Mouse (Mus musculus): ENCODE data around the gene Rnf11.
A peak's percentile ranks its signal among the peaks of the same experiment; 100 is the strongest.

Rnf11 gene

GRCm38 (mm10) chr4:109442649-109443048 lies 41.9 kb downstream of the Rnf11 start:
- no peak for DNase-seq

GRCm38 (mm10) chr4:109442126-109442525 lies 42.4 kb downstream of the Rnf11 start:
- DNase-seq: no peak

DNA sequence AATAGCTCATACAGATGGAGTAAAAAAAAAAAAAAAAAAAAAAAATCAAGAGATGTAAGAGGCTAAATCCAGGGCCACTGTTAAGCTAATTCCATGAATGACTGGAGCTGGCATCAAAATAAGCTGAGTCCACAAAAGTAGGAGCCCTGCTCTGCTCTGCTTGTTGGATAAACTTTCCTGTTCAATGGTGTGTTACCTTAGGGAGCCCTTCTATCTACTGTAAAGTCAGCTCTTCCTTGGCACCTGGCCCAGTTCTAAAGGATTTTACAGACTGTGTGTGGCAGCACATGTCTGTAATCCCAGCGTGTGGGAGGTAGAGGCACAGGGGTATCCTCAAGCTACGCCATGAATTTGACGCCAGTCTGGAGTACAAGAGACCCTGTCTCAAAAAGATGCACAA lies 43.5 kb downstream of the Rnf11 start:
- no peak for DNase-seq

GRCm38 (mm10) chr4:109440381-109440780 lies 44.1 kb downstream of the Rnf11 start:
- DNase-seq: no peak

DNA sequence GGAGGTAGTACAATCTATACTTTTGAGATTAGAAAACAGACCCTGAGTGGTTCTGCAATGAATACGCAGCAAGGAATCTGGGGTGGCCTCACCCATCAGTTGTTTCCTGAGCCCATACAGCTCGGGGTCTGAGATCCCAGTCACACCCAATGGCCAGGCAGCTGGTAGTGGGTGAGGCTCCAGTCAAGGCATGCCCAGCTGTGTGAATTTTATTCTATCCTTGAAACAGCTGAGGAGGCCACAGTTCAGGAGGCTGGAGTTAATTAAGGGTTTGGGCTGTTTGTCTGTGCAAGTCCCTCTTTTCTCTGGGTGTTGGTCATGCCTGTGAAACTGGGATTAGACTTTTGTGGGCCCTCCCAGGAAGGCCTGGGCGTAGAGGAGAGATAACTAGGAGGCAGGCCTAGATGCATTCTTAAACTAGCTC lies 44.7 kb downstream of the Rnf11 start:
- no peak for DNase-seq

DNA sequence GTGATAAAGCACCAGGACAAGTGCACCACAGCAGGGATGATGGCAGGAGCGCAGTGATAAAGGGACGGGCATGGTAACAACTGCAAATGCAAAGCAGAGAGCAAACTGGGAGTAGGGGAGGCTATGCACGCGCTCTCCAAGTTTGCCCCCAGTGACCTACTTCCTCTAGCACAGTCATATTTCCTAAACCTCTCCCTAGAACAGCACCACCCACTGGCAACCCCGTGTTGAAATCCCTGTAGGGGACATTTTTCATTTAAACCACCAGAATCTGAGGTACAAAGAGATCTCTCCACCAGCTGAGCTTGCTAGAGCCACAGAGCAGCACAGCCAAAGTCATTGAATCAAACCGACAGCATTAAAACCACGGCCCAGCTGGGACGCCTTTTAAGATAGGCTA lies 45.4 kb downstream of the Rnf11 start:
- no peak for DNase-seq

- DNase-seq: peak; percentile 60
Observed at GRCm38 (mm10) chr4:109437913-109438878, 46.3 kb downstream of the Rnf11 start.

- no peak for DNase-seq
Observed at GRCm38 (mm10) chr4:109434256-109434655, 50.3 kb downstream of the Rnf11 start.

- no peak for DNase-seq
Observed at GRCm38 (mm10) chr4:109433641-109434040, 50.9 kb downstream of the Rnf11 start.

- DNase-seq: no peak
Observed at GRCm38 (mm10) chr4:109432668-109433375, 51.7 kb downstream of the Rnf11 start.

- peak; percentile 36 for DNase-seq
Observed at GRCm38 (mm10) chr4:109430854-109431253, 53.7 kb downstream of the Rnf11 start.

GRCm38 (mm10) chr4:109430250-109430649 lies 54.3 kb downstream of the Rnf11 start:
- no peak for DNase-seq

- no peak for DNase-seq
Observed at GRCm38 (mm10) chr4:109427058-109427457, 57.5 kb downstream of the Rnf11 start.

GRCm38 (mm10) chr4:109423438-109423837 lies 61.1 kb downstream of the Rnf11 start:
- no peak for DNase-seq

DNA sequence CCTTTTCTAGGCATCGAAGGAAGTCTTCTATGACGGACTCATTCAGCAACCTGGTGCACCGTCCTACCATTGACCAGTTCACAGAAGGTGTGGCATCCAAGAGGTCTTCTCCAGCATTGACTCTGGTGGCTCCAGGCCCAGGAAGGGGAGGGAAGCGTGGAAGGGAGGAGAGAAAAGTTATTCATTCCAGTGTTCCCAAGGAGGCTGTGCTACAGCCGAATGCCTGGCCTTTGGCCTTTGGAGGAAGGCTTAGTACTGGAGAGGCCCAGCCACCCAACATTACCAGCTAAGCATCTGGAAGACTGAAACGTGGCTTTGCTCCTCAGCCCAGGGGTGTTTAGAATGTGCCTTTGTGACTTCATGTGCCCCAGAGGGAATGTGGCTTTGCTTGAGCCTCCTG lies 62.1 kb downstream of the Rnf11 start:
- DNase-seq: no peak

DNA sequence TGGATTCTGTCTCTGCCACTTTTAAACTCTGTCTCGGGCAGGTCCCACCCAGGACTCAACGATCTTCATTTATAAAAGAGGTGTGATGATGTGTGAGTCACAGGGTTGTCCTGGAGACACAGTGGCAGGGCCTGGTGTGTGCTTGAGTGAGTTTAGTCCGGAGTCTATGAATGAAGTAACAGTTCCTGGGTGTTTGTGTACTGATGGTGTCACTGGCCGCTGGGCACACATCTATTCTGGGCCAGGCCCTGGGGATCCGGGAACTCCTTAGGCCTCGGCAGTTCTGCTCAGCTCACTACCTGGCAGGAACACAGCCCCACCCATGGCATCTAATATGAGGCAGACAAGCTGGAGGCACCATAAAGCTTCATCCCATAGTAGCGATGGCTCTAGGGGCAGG lies 62.9 kb downstream of the Rnf11 start:
- DNase-seq: no peak

- no peak for DNase-seq
Observed at GRCm38 (mm10) chr4:109420138-109420795, 64.3 kb downstream of the Rnf11 start.

DNA sequence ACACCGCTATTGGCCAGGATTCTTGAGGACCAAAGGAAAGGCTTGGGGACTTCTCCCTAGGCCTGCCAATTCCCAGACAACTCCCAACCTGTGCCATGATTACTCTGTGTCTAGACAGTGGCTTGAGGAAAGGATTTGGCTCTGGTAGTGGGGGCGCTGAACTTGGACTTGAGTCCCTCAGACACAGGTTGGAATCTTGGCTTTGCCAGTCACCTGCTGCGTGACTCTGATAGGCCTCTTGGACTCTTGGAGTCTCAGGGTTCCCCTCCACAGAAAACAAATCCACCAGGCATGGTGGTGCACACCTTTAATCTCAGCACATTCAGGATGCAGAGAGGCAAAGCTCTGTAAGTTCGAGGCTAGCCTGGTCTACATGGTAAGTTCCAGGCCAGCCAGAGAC lies 65.0 kb downstream of the Rnf11 start:
- no peak for DNase-seq

- DNase-seq: no peak
Observed at GRCm38 (mm10) chr4:109419017-109419416, 65.5 kb downstream of the Rnf11 start.

GRCm38 (mm10) chr4:109417998-109418397 lies 66.5 kb downstream of the Rnf11 start:
- DNase-seq: no peak

- DNase-seq: no peak
Observed at GRCm38 (mm10) chr4:109412233-109412632, 72.3 kb downstream of the Rnf11 start.

GRCm38 (mm10) chr4:109411377-109411967 lies 73.1 kb downstream of the Rnf11 start:
- no peak for DNase-seq
